Mouse (Mus musculus) liver, postnatal 0 days (tissue): ENCODE results near the gene Pex7.

Experiments used
- CTCF ChIP-seq: sonication (generic); IDR thresholded peaks from 2 replicates; pipeline ENCODE4 v1.5.1; 2016; ENCODE audit warnings: antibody characterized with exemption, low read depth
- EP300 ChIP-seq: IDR thresholded peaks from 2 replicates; pipeline ENCODE4 v1.6.1; 2016; ENCODE audit warnings: antibody characterized with exemption, low read depth, mild to moderate bottlenecking

GRCm38 (mm10) chr10:19886249-19886648 lies 21.2 kb downstream of the Pex7 start:
- TF ChIP-seq CTCF: no peak
- no peak for TF ChIP-seq EP300
